Mouse (Mus musculus) hindbrain, embryonic 14.5 days (tissue): Measurements from ENCODE around the gene Btbd1. TPM values are rescaled to one million over a fixed set of nuclear protein-coding genes. Genes with fewer than 3 reads are reported as not detected.
"Not testable (repeated sequence)": the region's sequence is repeated elsewhere in the genome, so short reads cannot be mapped to it uniquely, and the experiment has no call there.

Experiments used
- ATAC-seq: fragments of 200-750 bp; cut with Nextera tagmentation; 2 replicates; pipeline ENCODE4 v1.8.0; 2017; ENCODE audit warnings: moderate number of reproducible peaks, mild to moderate bottlenecking, moderate TSS enrichment, moderate library complexity; ENCODE audit not compliant: low FRiP score
- DNase-seq: peaks from one replicate; pipeline ENCODE4 v3.0.0-alpha.2; 2015; ENCODE audit warnings: low spot score
- H3K27ac ChIP-seq: fragments of 300-500 bp; sonication (generic); 2 replicates; pipeline ENCODE4 v1.5.1; 2014; ENCODE audit warnings: mild to moderate bottlenecking, moderate library complexity
- H3K27me3 ChIP-seq: fragments of 300-500 bp; sonication (generic); 2 replicates; pipeline ENCODE4 v1.6.1; 2014; ENCODE audit warnings: mild to moderate bottlenecking, low read length, mixed read lengths; ENCODE audit not compliant: control insufficient read depth, insufficient read depth
- H3K36me3 ChIP-seq: fragments of 300-500 bp; sonication (generic); replicated peaks from 2 replicates; pipeline ENCODE4 v1.6.1; 2014; ENCODE audit not compliant: control insufficient read depth, insufficient read depth
- H3K4me1 ChIP-seq: fragments of 300-500 bp; sonication (generic); replicated peaks from 2 replicates; pipeline ENCODE4 v1.6.1; 2014; ENCODE audit warnings: antibody characterized with exemption, low read length, mixed read lengths; ENCODE audit not compliant: control insufficient read depth, insufficient read depth
- H3K4me2 ChIP-seq: fragments of 300-500 bp; sonication (generic); replicated peaks from 2 replicates; pipeline ENCODE4 v1.6.1; 2014; ENCODE audit warnings: mild to moderate bottlenecking, moderate library complexity
- H3K4me3 ChIP-seq: fragments of 300-500 bp; sonication (generic); replicated peaks from 2 replicates; pipeline ENCODE4 v1.5.1; 2014; ENCODE audit warnings: mild to moderate bottlenecking, low read length
- H3K9ac ChIP-seq: fragments of 300-500 bp; sonication (generic); 2 replicates; pipeline ENCODE4 v1.6.1; 2014
- H3K9me3 ChIP-seq: fragments of 300-500 bp; sonication (generic); 2 replicates; pipeline ENCODE4 v1.6.1; 2016; ENCODE audit warnings: low read length; ENCODE audit not compliant: control insufficient read depth
- WGBS: fragments of 180-500 bp; shearing (Covaris S2); extraction: QIAGEN DNeasy Blood & Tissue Kit; methylation state at CpG from one replicate; pipeline ENCODE4 v1.1.7; 2014; 5-methylcytosine and 5-hydroxymethylcytosine counted together
- polyA plus RNA-seq: library from polyadenylated mRNA; unstranded; fragments of >200 nt; fragmentation: Nextera tagmentation; extraction: Ambion mirVana; gene quantifications from 2 replicates; pipeline ENCODE4 v1.2.1, GENCODE M21; 2014

Btbd1 gene
- polyA plus RNA-seq, 1 experiment from 2014 or later = 132 TPM

- Histone ChIP-seq H3K36me3 (no peaks in the 10 kb centered on the region), H3K4me2 (no peak overlapping the region), H3K4me3 (no peak overlapping the region), H3K27me3 (no peaks in the 10 kb centered on the region), H3K27ac (no peak overlapping the region), H3K4me1 (no peaks in the 10 kb centered on the region), H3K9me3 (no peaks in the 10 kb centered on the region), H3K9ac (no peak overlapping the region)
- ATAC-seq (no peak), DNase-seq (no peak)
- WGBS = 88% methylated on average over 11 of the region's 11 CpGs
Measured at GRCm38 (mm10) chr7:81844801-81845200, 15.6 kb upstream of the Btbd1 start.

- Histone ChIP-seq H3K9me3 (no peaks in the 10 kb centered on the region), H3K4me2 (no peak overlapping the region), H3K27me3 (no peaks in the 10 kb centered on the region), H3K36me3 (no peaks in the 10 kb centered on the region), H3K4me1 (no peaks in the 10 kb centered on the region), H3K4me3 (no peak overlapping the region), H3K9ac (no peak overlapping the region), H3K27ac (no peak overlapping the region)
- DNase-seq (no peak), ATAC-seq (no peak)
- 80% methylated on average over 8 of the region's 8 CpGs for WGBS
Measured at GRCm38 (mm10) chr7:81843903-81844302, 14.7 kb upstream of the Btbd1 start.

GRCm38 (mm10) chr7:81842998-81843397, 13.8 kb upstream of the Btbd1 start:
- Histone ChIP-seq H3K9ac (no peak overlapping the region), H3K4me3 (no peak overlapping the region), H3K9me3 (no peaks in the 10 kb centered on the region), H3K36me3 (no peaks in the 10 kb centered on the region), H3K27ac (no peak overlapping the region), H3K4me1 (no peaks in the 10 kb centered on the region), H3K4me2 (no peak overlapping the region), H3K27me3 (no peaks in the 10 kb centered on the region)
- ATAC-seq = no peak
- 73% methylated on average over 1 of the region's 1 CpGs for WGBS
- no peak for DNase-seq

GRCm38 (mm10) chr7:81842141-81842540, 12.9 kb upstream of the Btbd1 start:
- no peak for DNase-seq
- ATAC-seq = no peak
- Histone ChIP-seq H3K9me3 (no peaks in the 10 kb centered on the region), H3K4me1 (no peaks in the 10 kb centered on the region), H3K36me3 (no peaks in the 10 kb centered on the region), H3K27me3 (no peaks in the 10 kb centered on the region), H3K9ac (no peak overlapping the region), H3K27ac (no peak overlapping the region), H3K4me3 (no peak overlapping the region), H3K4me2 (no peak overlapping the region)
- WGBS = 93% methylated on average over 7 of the region's 7 CpGs

GRCm38 (mm10) chr7:81841439-81841838, 12.2 kb upstream of the Btbd1 start:
- no peak overlapping the region for H3K4me3 ChIP-seq
- no peak overlapping the region for H3K9ac ChIP-seq
- no peaks in the 10 kb centered on the region for H3K27me3 ChIP-seq
- H3K9me3 ChIP-seq = no peaks in the 10 kb centered on the region
- WGBS = 90% methylated on average over 6 of the region's 6 CpGs
- ATAC-seq = no peak
- no peaks in the 10 kb centered on the region for H3K36me3 ChIP-seq
- no peak overlapping the region for H3K4me2 ChIP-seq
- H3K4me1 ChIP-seq = no peaks in the 10 kb centered on the region
- no peak for DNase-seq
- no peak overlapping the region for H3K27ac ChIP-seq

- Histone ChIP-seq H3K27me3 (no peaks in the 10 kb centered on the region), H3K27ac (no peak overlapping the region), H3K9me3 (no peaks in the 10 kb centered on the region), H3K4me2 (no peak overlapping the region), H3K9ac (no peak overlapping the region), H3K4me1 (no peaks in the 10 kb centered on the region), H3K36me3 (no peaks in the 10 kb centered on the region), H3K4me3 (no peak overlapping the region)
- DNase-seq (no peak), ATAC-seq (no peak)
- WGBS = 65% methylated on average over 7 of the region's 7 CpGs
Measured at GRCm38 (mm10) chr7:81840661-81841181, 11.5 kb upstream of the Btbd1 start.

- no peak overlapping the region for H3K27ac ChIP-seq
- WGBS = 68% methylated on average over 6 of the region's 6 CpGs
- no peaks in the 10 kb centered on the region for H3K4me1 ChIP-seq
- ATAC-seq (no peak), DNase-seq (no peak)
- no peak overlapping the region for H3K4me2 ChIP-seq
- no peak overlapping the region for H3K9ac ChIP-seq
- H3K9me3 ChIP-seq = no peaks in the 10 kb centered on the region
- no peaks in the 10 kb centered on the region for H3K27me3 ChIP-seq
- no peaks in the 10 kb centered on the region for H3K36me3 ChIP-seq
- H3K4me3 ChIP-seq = no peak overlapping the region
Measured at GRCm38 (mm10) chr7:81839746-81840145, 10.5 kb upstream of the Btbd1 start.

GRCm38 (mm10) chr7:81837771-81838170, 8.5 kb upstream of the Btbd1 start:
- DNase-seq, H3K27me3 ChIP-seq, H3K4me1 ChIP-seq, H3K9me3 ChIP-seq, H3K36me3 ChIP-seq, H3K27ac ChIP-seq, H3K9ac ChIP-seq, ATAC-seq, H3K4me3 ChIP-seq, H3K4me2 ChIP-seq: not testable (repeated sequence)
- WGBS = 89% methylated on average over 5 of the region's 5 CpGs

- 92% methylated on average over 5 of the region's 5 CpGs for WGBS
- H3K27me3 ChIP-seq = no peaks in the 10 kb centered on the region
- no peak for ATAC-seq
Measured at GRCm38 (mm10) chr7:81835430-81835829, 6.2 kb upstream of the Btbd1 start.

GRCm38 (mm10) chr7:81834847-81835246, 5.6 kb upstream of the Btbd1 start:
- ATAC-seq (no peak), DNase-seq (no peak)
- Histone ChIP-seq H3K9me3 (no peaks in the 10 kb centered on the region), H3K4me1 (0 out of 2 replicates have a peak, but pooled peaks cover 2% of the 10 kb centered on the region), H3K36me3 (no peaks in the 10 kb centered on the region), H3K4me2 (no peak overlapping the region), H3K27ac (no peak overlapping the region), H3K4me3 (no peak overlapping the region), H3K9ac (no peak overlapping the region), H3K27me3 (no peaks in the 10 kb centered on the region)

More at GRCm38 (mm10) chr7:81835430-81835829, 6.2 kb upstream of the Btbd1 start:
- H3K4me2 ChIP-seq = no peak overlapping the region
- no peaks in the 10 kb centered on the region for H3K9me3 ChIP-seq
- no peaks in the 10 kb centered on the region for H3K4me1 ChIP-seq
- no peaks in the 10 kb centered on the region for H3K36me3 ChIP-seq
- no peak for DNase-seq
- no peak overlapping the region for H3K4me3 ChIP-seq
- no peak overlapping the region for H3K9ac ChIP-seq
- no peak overlapping the region for H3K27ac ChIP-seq
